Mouse (Mus musculus) embryonic fibroblast, embryonic 13.5 days (primary cell): Measurements from ENCODE around the gene Atxn7l1. TPM values are rescaled to one million over a fixed set of nuclear protein-coding genes. Genes with fewer than 3 reads are reported as not detected.

Source experiments
- H3K27ac ChIP-seq: 2 replicates; pipeline ENCODE4 v1.5.1; 2012; ENCODE audit warnings: low read length, control low read depth, inconsistent platforms; ENCODE audit not compliant: insufficient read depth
- H3K4me1 ChIP-seq: 2 replicates; pipeline ENCODE4 v1.6.1; 2011; ENCODE audit warnings: low read length; ENCODE audit not compliant: control insufficient read depth, insufficient read depth
- H3K4me3 ChIP-seq: 2 replicates; pipeline ENCODE4 v1.5.1; 2011; ENCODE audit warnings: mild to moderate bottlenecking, control low read depth, low read length; ENCODE audit not compliant: insufficient read depth
- CTCF ChIP-seq: IDR thresholded peaks from 2 replicates; pipeline ENCODE4 v1.5.1; 2011; ENCODE audit warnings: mild to moderate bottlenecking, control low read depth, low read length, moderate library complexity, borderline replicate concordance; ENCODE audit not compliant: insufficient read depth
- POLR2A ChIP-seq: IDR thresholded peaks from 2 replicates; pipeline ENCODE4 v1.6.1; 2011; ENCODE audit warnings: low read depth, mild to moderate bottlenecking, control low read depth, low read length, moderate library complexity
- polyA plus RNA-seq: library from polyadenylated mRNA; stranded (reverse); fragments of >200 nt; gene quantifications from 2 replicates; pipeline ENCODE4 v1.2.4, GENCODE M21; 2011; ENCODE audit warnings: low read depth; ENCODE audit not compliant: missing spikeins, insufficient read length

The Atxn7l1 gene
- polyA plus RNA-seq, 1 experiment = 19.5 TPM

DNA sequence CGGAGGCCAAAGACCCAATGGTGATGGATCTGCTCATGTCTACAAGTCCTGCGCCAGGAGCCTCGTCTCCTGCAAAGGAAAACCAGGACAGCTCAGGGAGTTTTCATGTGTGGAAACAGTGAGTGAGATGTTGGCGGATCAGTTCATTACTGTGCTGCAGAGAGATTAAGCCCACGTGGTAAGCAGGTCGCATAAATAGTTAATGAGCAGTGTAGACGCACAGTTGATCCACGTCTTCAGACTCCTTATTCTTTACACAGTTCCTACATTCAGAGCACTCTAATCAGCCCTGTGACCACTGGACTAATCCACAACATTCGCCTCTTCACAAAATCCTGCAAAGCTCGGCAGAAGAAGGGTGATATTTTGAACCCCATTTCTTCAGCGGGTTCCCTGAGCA is 118.4 kb downstream of the Atxn7l1 start:
- peaks cover 3% of the 10 kb centered on the region; the same call in 1 of the 2 replicates for H3K4me1 ChIP-seq
- H3K27ac ChIP-seq = no peak overlapping the region
- no peak overlapping the region for H3K4me3 ChIP-seq
- TF ChIP-seq POLR2A = no peak
- no peak for TF ChIP-seq CTCF

DNA sequence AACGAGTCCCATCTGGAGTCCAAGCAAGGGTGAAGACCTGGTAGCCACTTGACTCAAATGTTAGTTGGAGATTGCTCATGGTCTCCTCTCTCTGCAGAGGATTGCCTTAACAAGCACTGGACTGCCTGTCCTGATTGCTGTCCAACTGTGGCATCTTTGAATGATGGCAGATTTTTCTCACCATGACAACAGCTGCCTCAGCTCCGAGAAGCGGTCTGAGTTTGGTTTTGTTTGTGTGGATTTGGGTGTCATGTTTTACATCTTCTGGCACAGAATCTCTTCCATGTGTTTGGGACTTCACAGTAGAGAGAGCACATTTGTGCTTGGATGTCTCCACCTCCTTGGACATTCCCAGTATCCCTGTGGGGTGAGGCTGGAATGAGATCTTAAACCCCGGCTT is 120.5 kb downstream of the Atxn7l1 start:
- H3K27ac ChIP-seq = 0 out of 2 replicates have a peak overlapping the region, but pooled peaks have one; percentile 13

DNA sequence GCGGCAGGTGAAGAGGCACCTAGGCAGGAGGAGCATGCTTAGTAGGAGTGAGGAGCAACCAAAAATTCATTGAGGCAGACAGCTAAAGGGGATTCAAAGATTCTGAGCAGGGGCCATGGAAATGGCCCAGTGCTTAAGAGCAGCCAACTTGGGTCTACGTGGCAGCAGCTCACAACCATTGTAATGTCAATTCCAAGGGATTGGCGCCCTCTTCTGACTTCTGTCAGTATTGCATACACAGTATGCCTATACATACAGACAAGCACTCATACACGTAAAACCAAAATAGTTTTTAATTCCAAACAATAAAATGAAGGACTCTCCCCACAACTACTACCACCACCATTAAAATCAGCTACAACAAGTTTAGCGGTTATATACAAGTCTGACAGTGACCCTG is 122.2 kb downstream of the Atxn7l1 start:
- Histone ChIP-seq H3K27ac (no peak overlapping the region), H3K4me3 (no peak overlapping the region), H3K4me1 (peaks cover 3% of the 10 kb centered on the region; the same call in 1 of the 2 replicates)
- TF ChIP-seq POLR2A (no peak), CTCF (no peak)

More for the DNA sequence above, 120.5 kb downstream of the Atxn7l1 start:
- peaks cover 3% of the 10 kb centered on the region; the same call in 1 of the 2 replicates for H3K4me1 ChIP-seq
- no peak overlapping the region for H3K4me3 ChIP-seq
- TF ChIP-seq POLR2A (no peak), CTCF (no peak)

DNA sequence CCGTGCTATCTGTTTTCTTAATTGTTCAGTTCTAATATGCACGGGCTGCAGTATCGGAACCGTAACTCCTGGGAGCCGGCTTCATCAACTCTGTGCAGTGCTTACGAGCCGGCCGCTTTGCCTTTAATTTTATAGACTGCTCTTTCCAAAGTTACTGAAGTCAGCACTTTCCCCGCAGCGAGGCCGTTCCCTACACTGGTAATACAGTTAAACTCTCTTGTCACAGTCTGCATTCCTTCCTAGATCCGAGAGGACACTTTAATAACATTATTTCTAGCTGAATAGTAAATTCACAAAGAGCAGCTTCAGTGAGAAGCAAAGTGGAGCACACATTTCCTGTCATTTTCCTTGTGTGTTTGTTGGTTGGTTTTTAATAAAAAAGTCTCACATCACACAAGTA is 124.4 kb downstream of the Atxn7l1 start:
- TF ChIP-seq POLR2A = no peak
- TF ChIP-seq CTCF = no peak
- Histone ChIP-seq H3K4me1 (peaks cover 3% of the 10 kb centered on the region; the same call in 1 of the 2 replicates), H3K27ac (no peak overlapping the region)

DNA sequence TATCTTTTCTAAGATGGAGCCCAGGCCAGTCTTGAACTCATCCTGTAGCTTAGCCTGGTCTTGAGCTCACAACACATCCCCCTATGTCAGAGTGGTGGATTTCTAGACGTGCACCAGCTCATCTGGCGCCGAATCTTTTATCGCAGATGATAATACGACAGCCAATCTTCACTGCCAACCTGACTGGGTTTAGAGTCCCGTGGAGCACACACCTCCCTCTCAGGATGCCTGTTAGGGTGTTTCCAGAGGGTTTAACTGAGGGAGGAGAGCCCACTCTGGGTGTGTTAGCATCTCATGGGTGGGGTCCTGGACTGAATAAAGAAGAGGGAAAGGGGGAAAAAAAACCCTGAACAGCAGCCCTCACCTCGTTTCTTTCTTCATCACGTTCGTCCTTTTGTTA is 124.9 kb downstream of the Atxn7l1 start:
- TF ChIP-seq POLR2A (no peak), CTCF (no peak)
- no peak overlapping the region for H3K27ac ChIP-seq
- peaks cover 3% of the 10 kb centered on the region; the same call in 1 of the 2 replicates for H3K4me1 ChIP-seq
- no peak overlapping the region for H3K4me3 ChIP-seq

More for the DNA sequence above, 124.4 kb downstream of the Atxn7l1 start:
- no peak overlapping the region for H3K4me3 ChIP-seq

DNA sequence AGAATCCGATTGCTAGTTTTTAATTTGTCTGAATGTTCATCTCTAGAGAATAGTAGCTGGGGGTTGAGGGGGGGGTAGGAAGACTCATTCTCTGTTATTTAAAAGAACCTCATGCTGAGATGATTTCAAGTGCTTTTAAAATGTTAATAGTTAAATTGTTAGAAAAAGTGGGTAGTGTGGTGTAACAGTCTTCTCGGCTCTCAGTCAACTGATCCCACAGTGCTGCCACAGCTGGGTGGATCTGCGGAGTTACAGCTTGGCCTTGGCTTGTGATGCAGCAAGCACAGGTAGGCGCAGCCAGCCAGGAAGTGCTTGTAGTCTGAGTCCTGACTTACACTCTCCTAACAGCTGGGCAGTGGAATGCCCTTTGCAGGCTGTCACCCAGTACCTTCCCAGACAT is 125.7 kb downstream of the Atxn7l1 start:
- Histone ChIP-seq H3K4me1 (no peaks in the 10 kb centered on the region), H3K27ac (no peak overlapping the region), H3K4me3 (no peak overlapping the region)
- TF ChIP-seq POLR2A = no peak
- TF ChIP-seq CTCF = no peak

DNA sequence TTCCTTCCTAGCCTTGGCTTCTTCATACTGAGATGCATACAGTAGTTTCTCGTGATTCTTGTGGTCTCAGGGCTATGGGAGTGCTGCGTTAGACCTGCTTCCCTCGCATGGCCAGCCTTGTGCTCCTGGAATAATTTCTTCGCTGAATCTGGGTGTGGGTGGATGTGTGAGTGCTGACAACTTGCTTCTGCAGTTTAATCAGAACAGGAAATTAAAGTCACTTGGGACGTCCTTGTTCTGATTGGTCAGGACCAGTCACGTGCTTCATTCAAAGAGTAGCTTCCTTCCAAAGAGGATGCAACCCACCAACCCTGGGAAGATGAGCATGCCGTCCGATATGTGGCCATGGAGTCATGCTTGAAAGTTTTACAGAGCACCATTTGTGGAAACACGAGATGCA is 126.2 kb downstream of the Atxn7l1 start:
- H3K4me1 ChIP-seq = no peaks in the 10 kb centered on the region
- no peak for TF ChIP-seq CTCF
- no peak for TF ChIP-seq POLR2A
- no peak overlapping the region for H3K4me3 ChIP-seq
- H3K27ac ChIP-seq = no peak overlapping the region

DNA sequence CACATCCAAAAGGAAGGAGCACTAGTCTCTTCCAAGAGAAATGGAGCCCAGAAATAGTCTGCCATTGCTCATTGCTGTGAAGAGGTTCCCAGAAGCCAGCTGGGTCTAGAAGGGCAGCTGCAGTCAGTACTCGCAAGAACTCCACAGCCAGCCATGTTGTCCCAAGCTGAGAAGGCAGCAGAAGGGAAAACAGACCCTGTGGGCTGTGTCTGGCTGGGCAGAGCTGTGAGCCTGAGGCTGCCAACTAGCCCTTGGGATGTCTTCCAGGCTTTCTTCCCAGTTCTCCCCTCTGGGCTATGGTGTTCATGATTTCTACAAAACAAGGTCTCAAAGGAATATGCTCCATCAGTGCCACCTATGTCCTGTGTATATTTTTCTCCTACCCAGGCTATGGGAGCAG is 128.5 kb downstream of the Atxn7l1 start:
- H3K27ac ChIP-seq = no peak overlapping the region
- no peaks in the 10 kb centered on the region for H3K4me1 ChIP-seq
- H3K4me3 ChIP-seq = no peak overlapping the region
- TF ChIP-seq CTCF (no peak), POLR2A (no peak)

DNA sequence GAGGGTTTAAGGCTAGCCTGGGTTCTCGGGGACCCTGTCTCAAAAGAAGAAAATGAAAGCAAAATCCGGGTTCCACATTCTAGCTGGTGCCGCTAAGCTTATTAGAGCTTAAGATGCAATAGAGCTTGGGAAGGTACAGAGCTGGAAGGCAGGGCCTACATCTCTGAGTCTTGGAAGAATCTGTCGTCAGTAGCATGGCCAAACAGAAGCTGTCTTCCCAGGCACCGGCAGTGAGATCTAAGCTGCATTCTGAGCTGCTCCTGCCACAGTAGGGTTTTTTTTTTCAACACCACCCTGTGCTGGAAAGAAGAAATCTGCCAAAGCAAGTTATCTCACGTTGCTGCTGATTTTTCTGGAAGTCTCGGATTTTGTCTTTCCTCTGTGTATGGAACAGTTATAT is 129.9 kb downstream of the Atxn7l1 start:
- H3K27ac ChIP-seq = no peak overlapping the region
- no peak overlapping the region for H3K4me3 ChIP-seq
- no peaks in the 10 kb centered on the region for H3K4me1 ChIP-seq
- TF ChIP-seq POLR2A = no peak
- TF ChIP-seq CTCF = no peak

DNA sequence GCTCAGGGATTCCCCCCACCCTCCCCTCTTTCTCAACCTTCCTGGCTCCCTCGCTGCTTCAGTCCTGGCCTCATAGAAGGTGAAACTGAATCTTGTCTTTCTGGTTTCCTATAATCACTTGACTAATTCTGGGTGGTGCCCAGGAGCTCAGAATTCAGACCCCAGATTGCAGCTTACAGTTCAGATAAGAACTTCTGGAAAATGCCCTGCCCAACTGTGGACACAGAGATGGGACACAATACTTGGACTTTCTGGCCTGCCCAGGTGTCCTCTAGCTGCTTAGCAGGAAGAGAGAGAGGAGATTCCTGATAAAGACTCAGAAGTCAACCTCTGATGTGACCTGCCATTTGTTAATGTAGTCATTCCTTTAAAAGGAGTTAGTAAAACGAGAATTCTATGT is 131.7 kb downstream of the Atxn7l1 start:
- Histone ChIP-seq H3K4me3 (no peak overlapping the region), H3K4me1 (no peaks in the 10 kb centered on the region), H3K27ac (no peak overlapping the region)
- TF ChIP-seq POLR2A = no peak
- no peak for TF ChIP-seq CTCF

DNA sequence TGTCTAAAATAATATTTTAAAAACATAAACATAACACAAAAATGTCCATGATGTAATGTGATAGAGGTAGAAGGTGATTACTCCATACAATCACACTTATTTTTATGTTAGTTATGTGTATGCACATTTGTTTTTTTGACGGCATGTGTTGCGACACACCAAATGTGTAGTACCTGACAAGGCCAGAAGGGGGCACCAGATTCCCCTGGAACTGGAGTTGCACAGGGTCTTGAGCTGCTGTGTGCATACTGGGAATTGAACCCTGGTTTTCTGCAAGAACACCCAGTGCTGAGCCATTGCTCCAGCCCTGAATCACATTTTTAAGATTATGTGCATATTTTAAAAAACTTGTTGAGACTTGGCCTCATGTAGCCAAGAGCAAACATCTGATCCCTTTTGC is 133.3 kb downstream of the Atxn7l1 start:
- H3K27ac ChIP-seq = no peak overlapping the region
- H3K4me1 ChIP-seq = peaks cover 12% of the 10 kb centered on the region
- TF ChIP-seq POLR2A = no peak
- TF ChIP-seq CTCF = peak; percentile 65; the same call in 1 of the 2 replicates
- no peak overlapping the region for H3K4me3 ChIP-seq
